Mouse (Mus musculus) liver, embryonic 11.5 days (tissue): ENCODE results near the gene Sipa1l3. TPM values are rescaled to one million over a fixed set of nuclear protein-coding genes. Genes with fewer than 3 reads are reported as not detected.

Source experiments
- ATAC-seq: fragments of 200-750 bp; cut with Nextera tagmentation; replicated peaks from 2 replicates; pipeline ENCODE4 v1.8.0; 2017; ENCODE audit warnings: moderate number of reproducible peaks, mild to moderate bottlenecking, moderate TSS enrichment, moderate library complexity; ENCODE audit not compliant: low FRiP score
- DNase-seq: peaks from one replicate; pipeline ENCODE4 v3.0.0-alpha.2; 2017; ENCODE audit warnings: low spot score
- H3K27ac ChIP-seq: fragments of 300-500 bp; sonication (generic); 2 replicates; pipeline ENCODE4 v1.5.1; 2014; ENCODE audit warnings: mild to moderate bottlenecking, low read depth, low read length, control low read depth
- H3K27me3 ChIP-seq: fragments of 300-500 bp; sonication (generic); replicated peaks from 2 replicates; pipeline ENCODE4 v1.6.1; 2014; ENCODE audit warnings: low read length, mixed read lengths; ENCODE audit not compliant: control insufficient read depth, insufficient read depth
- H3K36me3 ChIP-seq: fragments of 300-500 bp; sonication (generic); 2 replicates; pipeline ENCODE4 v1.6.1; 2014; ENCODE audit warnings: mild to moderate bottlenecking, low read length, moderate library complexity, mixed read lengths; ENCODE audit not compliant: control insufficient read depth, insufficient read depth
- H3K4me1 ChIP-seq: fragments of 300-500 bp; sonication (generic); replicated peaks from 2 replicates; pipeline ENCODE4 v1.6.1; 2014; ENCODE audit warnings: low read length, mixed read lengths; ENCODE audit not compliant: control insufficient read depth, insufficient read depth
- H3K4me2 ChIP-seq: fragments of 300-500 bp; sonication (generic); 2 replicates; pipeline ENCODE4 v1.6.1; 2014; ENCODE audit warnings: mild to moderate bottlenecking, control low read depth, moderate library complexity
- H3K4me3 ChIP-seq: fragments of 300-500 bp; sonication (generic); 2 replicates; pipeline ENCODE4 v1.5.1; 2014; ENCODE audit warnings: low read depth, low read length, control low read depth
- H3K9ac ChIP-seq: fragments of 300-500 bp; sonication (generic); 2 replicates; pipeline ENCODE4 v1.6.1; 2014; ENCODE audit warnings: low read depth, low read length, control low read depth
- H3K9me3 ChIP-seq: fragments of 300-500 bp; sonication (generic); 2 replicates; pipeline ENCODE4 v1.6.1; 2016; ENCODE audit warnings: low read length, inconsistent platforms, mixed read lengths; ENCODE audit not compliant: control insufficient read depth
- WGBS: fragments of 180-500 bp; shearing (Covaris S2); extraction: QIAGEN DNeasy Blood & Tissue Kit; methylation state at CpG from one replicate; pipeline ENCODE4 v1.1.7; 2014; 5-methylcytosine and 5-hydroxymethylcytosine counted together
- polyA plus RNA-seq: library from polyadenylated mRNA; unstranded; fragments of >200 nt; fragmentation: Nextera tagmentation; extraction: Ambion mirVana; gene quantifications from 2 replicates; pipeline ENCODE4 v1.2.1, GENCODE M21; 2014

Gene Sipa1l3
- polyA plus RNA-seq, 1 experiment from 2014 or later: 10.1 TPM

DNA sequence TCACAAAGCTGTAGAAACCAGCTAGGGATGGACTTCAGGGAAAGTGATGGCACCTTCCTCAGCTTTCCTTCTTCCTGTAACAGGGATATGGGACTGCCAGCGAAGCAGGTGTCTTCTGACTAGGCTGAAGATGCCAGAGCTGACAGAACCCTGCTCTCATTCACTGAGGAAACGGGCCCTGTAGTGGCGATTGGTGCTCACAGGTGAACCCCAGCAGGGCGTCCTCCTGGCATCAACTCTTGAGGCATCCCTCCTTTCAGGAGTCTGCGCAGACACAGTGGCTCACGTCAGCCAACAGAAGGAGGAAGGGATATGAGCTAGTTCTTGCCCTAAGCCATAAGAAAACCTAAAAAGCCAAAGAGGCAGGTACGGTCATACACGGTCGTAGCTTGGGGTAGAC is 17.2 kb downstream of the Sipa1l3 start:
- no peaks in the 10 kb centered on the region for H3K27me3 ChIP-seq
- 91% methylated on average over 9 of the region's 9 CpGs for WGBS

GRCm38 (mm10) chr7:29499071-29499470 is 19.4 kb downstream of the Sipa1l3 start:
- H3K9me3 ChIP-seq: no peaks in the 10 kb centered on the region
- H3K27ac ChIP-seq: no peak overlapping the region
- WGBS: 66% methylated on average over 6 of the region's 6 CpGs
- no peaks in the 10 kb centered on the region for H3K36me3 ChIP-seq
- no peak overlapping the region for H3K9ac ChIP-seq
- H3K4me1 ChIP-seq: peaks cover 17% of the 10 kb centered on the region
- no peak overlapping the region for H3K4me2 ChIP-seq
- H3K4me3 ChIP-seq: no peak overlapping the region
- H3K27me3 ChIP-seq: no peaks in the 10 kb centered on the region
- DNase-seq (no peak), ATAC-seq (no peak)

More for the DNA sequence above, 17.2 kb downstream of the Sipa1l3 start:
- Histone ChIP-seq H3K4me2 (no peak overlapping the region), H3K27ac (no peak overlapping the region), H3K36me3 (no peaks in the 10 kb centered on the region), H3K9ac (no peak overlapping the region), H3K4me3 (no peak overlapping the region), H3K4me1 (peaks cover 33% of the 10 kb centered on the region), H3K9me3 (no peaks in the 10 kb centered on the region)
- DNase-seq: no peak
- ATAC-seq: no peak

- ATAC-seq (no peak), DNase-seq (no peak)
- Histone ChIP-seq H3K36me3 (no peaks in the 10 kb centered on the region), H3K4me2 (no peak overlapping the region), H3K9ac (no peak overlapping the region), H3K4me3 (no peak overlapping the region), H3K9me3 (no peaks in the 10 kb centered on the region), H3K27ac (no peak overlapping the region), H3K4me1 (peaks cover 12% of the 10 kb centered on the region), H3K27me3 (no peaks in the 10 kb centered on the region)
- WGBS: 84% methylated on average over 10 of the region's 10 CpGs
Observed at GRCm38 (mm10) chr7:29496953-29497590, 21.4 kb downstream of the Sipa1l3 start.

DNA sequence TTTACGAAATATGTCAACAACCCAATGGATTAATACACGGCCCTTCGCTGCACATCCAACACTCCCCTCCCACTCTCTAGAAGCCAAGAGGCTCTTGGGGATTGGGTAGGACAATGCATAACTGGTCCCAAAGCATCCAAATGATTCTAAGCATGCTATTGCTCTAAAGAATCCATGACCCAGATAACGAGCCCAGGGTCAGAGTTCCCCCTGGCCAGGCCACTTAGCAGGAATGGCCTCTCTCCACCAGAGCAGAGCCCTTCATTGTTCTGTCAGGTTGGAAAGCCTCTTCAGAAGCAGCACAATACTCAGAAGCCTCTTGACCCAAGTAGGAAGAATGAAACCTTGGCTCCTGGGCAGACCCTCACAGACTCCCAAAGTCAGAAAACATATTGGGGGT is 22.1 kb downstream of the Sipa1l3 start:
- H3K36me3 ChIP-seq: no peaks in the 10 kb centered on the region
- no peak overlapping the region for H3K4me2 ChIP-seq
- H3K9me3 ChIP-seq: no peaks in the 10 kb centered on the region
- H3K4me3 ChIP-seq: no peak overlapping the region
- peaks cover 16% of the 10 kb centered on the region for H3K4me1 ChIP-seq
- no peaks in the 10 kb centered on the region for H3K27me3 ChIP-seq
- no peak for ATAC-seq
- DNase-seq: no peak
- 75% methylated on average over 4 of the region's 4 CpGs for WGBS
- no peak overlapping the region for H3K9ac ChIP-seq
- H3K27ac ChIP-seq: no peak overlapping the region

DNA sequence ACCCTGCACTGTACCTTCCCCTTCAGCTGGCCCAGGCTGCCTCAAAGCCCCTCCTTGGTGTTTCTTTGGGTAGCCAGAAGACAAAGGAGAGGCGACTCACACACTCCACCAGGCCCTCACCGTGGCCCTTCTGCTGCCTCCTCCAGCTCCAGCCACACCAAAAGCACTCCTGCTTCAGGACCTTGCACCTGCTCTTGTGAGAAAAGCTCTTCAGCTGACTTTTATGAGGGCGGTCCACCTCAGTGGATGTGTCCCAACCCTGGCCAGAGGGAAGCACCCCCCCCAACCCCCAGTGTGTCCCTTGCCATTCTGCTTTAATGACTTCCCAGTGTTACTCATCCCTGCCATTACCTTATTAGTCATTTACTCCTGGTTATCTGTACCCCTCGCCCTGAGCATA is 22.6 kb downstream of the Sipa1l3 start:
- Histone ChIP-seq H3K36me3 (no peaks in the 10 kb centered on the region), H3K27me3 (no peaks in the 10 kb centered on the region), H3K4me2 (no peak overlapping the region), H3K9me3 (no peaks in the 10 kb centered on the region), H3K27ac (no peak overlapping the region), H3K9ac (no peak overlapping the region), H3K4me3 (no peak overlapping the region), H3K4me1 (peaks cover 17% of the 10 kb centered on the region)
- DNase-seq: no peak
- ATAC-seq: no peak
- WGBS: 75% methylated on average over 4 of the region's 4 CpGs

GRCm38 (mm10) chr7:29494854-29495253 is 23.6 kb downstream of the Sipa1l3 start:
- Histone ChIP-seq H3K9ac (no peak overlapping the region), H3K4me1 (peaks cover 17% of the 10 kb centered on the region), H3K27me3 (no peaks in the 10 kb centered on the region), H3K9me3 (no peaks in the 10 kb centered on the region), H3K27ac (no peak overlapping the region), H3K4me2 (no peak overlapping the region), H3K36me3 (no peaks in the 10 kb centered on the region), H3K4me3 (no peak overlapping the region)
- DNase-seq (no peak), ATAC-seq (no peak)
- 88% methylated on average over 11 of the region's 11 CpGs for WGBS

GRCm38 (mm10) chr7:29494015-29494414 is 24.4 kb downstream of the Sipa1l3 start:
- WGBS: 79% methylated on average over 5 of the region's 5 CpGs
- Histone ChIP-seq H3K9me3 (no peaks in the 10 kb centered on the region), H3K27me3 (no peaks in the 10 kb centered on the region), H3K36me3 (no peaks in the 10 kb centered on the region), H3K4me3 (no peak overlapping the region), H3K4me2 (no peak overlapping the region), H3K9ac (no peak overlapping the region), H3K4me1 (peaks cover 17% of the 10 kb centered on the region), H3K27ac (no peak overlapping the region)
- no peak for DNase-seq
- ATAC-seq: no peak

DNA sequence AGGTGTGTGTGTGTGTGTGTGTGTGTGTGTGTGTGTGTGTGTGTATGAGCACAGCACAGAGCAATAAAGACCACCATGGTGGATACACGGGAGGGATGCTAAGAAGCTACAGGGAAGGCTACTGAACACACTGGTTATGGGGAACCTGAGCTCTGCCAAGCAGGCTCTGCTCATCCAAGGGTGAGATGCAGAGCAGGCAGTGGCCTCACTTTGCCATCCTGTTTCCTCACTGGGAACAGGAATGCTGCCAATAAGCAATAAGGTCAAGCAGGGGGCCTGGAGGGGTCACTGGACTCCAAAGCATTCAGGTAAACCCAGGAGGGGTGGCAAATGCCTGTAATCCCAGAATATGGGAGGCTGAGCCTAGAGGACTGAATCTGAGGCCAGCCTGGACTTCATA is 25.4 kb downstream of the Sipa1l3 start:
- ATAC-seq: no peak
- H3K27ac ChIP-seq: no peak overlapping the region
- H3K27me3 ChIP-seq: no peaks in the 10 kb centered on the region
- 94% methylated on average over 1 of the region's 1 CpGs for WGBS
- no peak overlapping the region for H3K4me3 ChIP-seq
- peaks cover 17% of the 10 kb centered on the region for H3K4me1 ChIP-seq
- no peak overlapping the region for H3K9ac ChIP-seq
- DNase-seq: no peak
- no peak overlapping the region for H3K4me2 ChIP-seq
- H3K9me3 ChIP-seq: no peaks in the 10 kb centered on the region
- H3K36me3 ChIP-seq: no peaks in the 10 kb centered on the region

GRCm38 (mm10) chr7:29491861-29492260 is 26.6 kb downstream of the Sipa1l3 start:
- Histone ChIP-seq H3K27me3 (no peaks in the 10 kb centered on the region), H3K36me3 (no peaks in the 10 kb centered on the region), H3K27ac (no peak overlapping the region), H3K9ac (no peak overlapping the region), H3K9me3 (no peaks in the 10 kb centered on the region), H3K4me3 (no peak overlapping the region), H3K4me2 (no peak overlapping the region), H3K4me1 (peaks cover 13% of the 10 kb centered on the region)
- 53% methylated on average over 3 of the region's 3 CpGs for WGBS
- DNase-seq (no peak), ATAC-seq (no peak)
